Mouse (Mus musculus) urinary bladder, adult 2 months (tissue): ENCODE results near the gene Dscaml1. TPM values are rescaled to one million over a fixed set of nuclear protein-coding genes. Genes with fewer than 3 reads are reported as not detected.

Source experiments
- DNase-seq: peaks from one replicate; pipeline ENCODE4 v3.0.0; 2022; ENCODE audit warnings: low spot score
- polyA plus RNA-seq: library from polyadenylated mRNA; depleted of rRNA; stranded (reverse); fragments of >200 nt; gene quantifications from 2 replicates; pipeline ENCODE4 v1.2.3, GENCODE M21; 2012

Dscaml1 gene
- polyA plus RNA-seq, 1 experiment = 0.07 TPM

DNA sequence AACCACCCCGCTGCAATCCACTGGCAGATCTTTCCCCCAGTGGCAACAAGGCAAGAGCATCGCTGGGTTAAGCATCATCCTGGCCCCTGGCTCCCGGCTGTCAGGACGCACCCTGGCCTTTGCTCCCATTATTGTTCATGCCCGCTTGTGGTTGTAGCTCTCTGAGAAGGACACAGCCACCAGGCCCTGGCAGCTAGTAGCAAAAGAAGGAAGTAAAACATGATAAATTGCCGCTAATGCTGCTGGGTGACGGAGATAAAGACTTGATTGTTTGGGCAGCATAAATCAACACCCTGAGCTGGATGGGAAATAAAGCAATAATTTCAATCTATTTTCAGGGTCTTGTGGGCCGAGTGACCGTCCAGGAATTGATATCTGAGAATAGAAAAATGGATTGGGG is 81.1 kb downstream of the Dscaml1 start:
- DNase-seq = no peak

DNA sequence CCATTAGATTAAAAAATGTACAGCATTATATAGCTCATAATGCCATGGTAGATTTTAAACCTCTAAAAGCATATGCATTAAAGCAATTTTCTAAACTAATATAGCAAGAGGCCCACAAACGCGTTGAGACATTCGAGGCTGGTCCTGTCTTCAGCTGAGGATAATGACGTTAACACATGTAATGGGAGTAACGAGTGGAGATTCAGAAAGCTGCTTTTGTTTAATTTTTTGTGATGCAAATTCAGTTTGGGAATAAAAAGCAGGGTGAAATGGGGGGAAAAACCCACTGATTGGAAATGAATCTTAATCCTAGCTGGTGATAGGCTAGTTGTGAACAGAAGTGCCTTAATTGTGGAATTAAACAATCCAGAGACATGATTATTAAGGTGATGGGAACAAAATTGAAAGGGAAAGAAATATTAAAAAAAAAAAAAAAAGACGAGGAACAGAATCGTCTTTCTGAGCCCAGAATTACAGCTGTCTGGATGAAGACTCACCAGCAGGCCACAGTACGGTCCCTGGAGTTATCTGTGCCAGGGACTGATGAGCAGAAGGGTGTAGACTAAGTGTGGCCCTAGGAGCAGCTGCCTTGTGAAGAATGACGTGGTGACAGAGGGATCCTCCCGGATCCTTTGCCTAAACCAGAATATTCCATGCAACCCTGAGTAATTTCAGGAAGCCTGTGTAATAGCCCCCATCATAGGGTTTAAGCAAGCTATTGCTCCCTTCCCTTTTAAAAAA is 84.5 kb downstream of the Dscaml1 start:
- no peak for DNase-seq

DNA sequence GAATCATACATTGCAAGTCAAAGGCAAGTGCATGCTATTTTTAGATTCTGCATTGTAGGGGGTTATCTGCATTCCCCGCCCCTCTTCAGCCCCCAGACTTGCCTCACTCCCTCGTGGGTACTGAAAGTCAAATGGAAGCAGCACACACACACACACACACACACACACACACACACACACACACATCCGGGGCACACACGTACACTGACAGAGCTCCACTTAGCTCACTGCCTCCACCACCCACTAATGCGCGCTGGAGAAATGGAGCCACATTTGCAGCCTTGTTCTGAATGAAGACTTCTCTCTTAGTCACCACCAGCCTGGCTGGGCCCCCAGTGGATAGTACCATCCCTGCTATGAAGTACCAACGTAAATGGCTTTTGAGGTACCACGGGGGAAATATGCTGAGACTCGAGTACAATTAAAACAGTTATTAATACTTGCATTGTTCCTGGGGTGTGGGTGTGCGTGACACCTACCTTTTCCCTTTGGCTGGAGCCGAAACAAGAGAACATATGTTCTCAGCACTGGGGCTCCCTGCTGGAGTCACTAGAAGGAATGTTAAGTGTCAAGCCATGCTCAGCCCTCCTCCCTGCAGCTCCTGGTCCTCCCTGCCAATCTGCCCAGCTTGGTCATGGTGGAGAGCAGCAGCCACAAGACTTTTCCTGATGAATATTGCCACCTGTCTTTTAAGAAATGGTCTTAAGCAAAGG is 91.7 kb downstream of the Dscaml1 start:
- no peak for DNase-seq

DNA sequence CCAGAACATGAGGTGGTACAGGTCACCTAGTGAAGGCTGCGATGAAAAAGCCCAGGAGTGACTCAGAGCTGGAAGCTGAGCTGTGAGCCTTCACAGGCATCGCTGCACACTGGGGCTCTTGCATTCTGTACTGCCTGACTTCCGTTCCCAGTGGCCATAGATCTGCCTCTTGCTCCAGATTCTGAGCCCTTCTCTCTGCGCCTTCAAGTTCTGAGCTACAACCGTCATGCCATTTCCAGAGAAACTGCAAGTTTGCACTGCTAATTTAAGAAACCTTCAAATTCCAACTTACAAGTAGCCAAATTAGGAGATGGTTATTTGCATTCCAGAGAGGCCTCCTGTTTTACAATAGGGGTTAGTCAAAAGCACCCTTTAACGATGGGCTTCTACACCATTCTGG is 93.4 kb downstream of the Dscaml1 start:
- DNase-seq = no peak

DNA sequence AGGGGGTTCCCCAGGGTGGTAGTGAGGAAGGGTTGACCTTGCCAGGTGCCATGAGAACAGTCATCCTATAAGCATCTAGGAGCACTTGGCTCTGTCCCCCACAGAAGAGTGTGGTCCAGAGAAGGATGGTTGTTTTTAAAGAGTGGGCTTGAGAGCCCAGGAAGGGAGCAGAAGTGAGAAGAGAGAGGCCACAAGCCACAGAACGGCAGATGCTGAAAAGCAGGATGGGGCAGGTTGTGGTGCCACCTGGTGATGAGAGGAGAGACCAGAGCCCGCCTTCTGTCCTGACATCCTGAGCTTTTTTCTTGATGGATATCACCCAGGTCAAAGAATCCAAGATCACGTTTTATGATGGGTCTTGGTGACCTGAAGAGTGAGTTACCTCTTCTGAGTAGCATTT is 96.4 kb downstream of the Dscaml1 start:
- no peak for DNase-seq

DNA sequence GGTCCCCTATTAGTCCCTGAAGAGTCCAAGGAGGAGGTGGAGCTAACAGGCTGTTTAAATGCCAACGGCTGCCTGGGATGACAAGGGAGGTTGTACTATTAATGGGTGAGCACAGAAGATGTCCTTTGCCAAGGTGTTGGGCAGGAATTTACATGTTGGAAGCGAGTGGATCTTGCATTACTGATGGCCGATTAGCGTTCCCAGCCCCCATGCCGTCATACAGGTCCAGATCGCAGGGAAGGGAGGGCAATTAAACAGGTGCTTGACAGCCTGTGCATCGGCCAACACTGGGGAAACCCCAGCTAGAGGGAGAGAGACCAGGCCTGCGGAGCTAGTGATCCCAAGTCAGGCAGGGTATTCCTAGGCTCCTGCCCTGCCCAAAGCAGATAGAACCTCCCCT is 98.1 kb downstream of the Dscaml1 start:
- no peak for DNase-seq

DNA sequence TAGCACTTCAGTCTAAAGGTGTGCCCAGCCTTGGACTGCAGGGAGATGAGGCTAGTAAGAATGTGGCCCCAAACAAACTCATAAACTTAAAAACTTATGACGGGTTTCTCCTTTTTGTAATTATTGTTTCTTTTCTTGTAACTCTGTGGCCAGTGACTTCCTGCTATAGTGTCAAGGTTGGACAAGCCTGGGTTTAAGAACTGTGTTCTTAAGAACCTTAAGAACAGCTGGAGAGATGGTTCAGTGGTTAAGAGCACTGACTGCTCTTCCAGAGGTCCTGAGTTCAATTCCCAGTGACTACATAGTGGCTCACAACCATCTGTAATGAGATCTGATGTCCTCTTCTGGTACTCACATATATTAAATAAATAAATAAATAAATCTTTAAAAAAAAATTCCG is 106.8 kb downstream of the Dscaml1 start:
- DNase-seq = no peak

DNA sequence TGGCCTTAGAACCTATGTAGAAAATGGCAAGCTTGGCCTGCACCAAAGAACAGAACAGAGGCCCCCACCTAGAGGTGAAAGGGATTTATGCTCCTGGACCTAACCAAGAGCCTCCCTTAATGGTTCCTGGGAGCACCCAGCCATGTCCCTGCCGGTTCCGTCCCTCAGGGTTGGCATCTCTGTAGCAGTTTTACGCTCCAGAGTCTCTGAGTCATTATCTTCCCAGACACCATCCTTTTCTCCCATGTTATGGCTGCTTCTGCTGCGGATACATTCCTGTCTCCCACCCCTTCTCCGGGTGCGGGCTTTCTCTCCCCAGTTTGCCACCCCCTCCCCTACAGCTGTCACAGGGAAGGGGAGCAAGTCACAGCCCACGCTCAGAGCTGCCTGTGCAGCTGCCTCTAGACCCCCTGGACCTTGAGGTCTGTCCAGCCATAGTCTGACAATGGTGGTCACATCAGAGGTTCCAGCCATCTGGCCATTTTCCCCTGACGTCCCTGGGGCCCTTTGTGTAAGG is 108.1 kb downstream of the Dscaml1 start:
- no peak for DNase-seq

DNA sequence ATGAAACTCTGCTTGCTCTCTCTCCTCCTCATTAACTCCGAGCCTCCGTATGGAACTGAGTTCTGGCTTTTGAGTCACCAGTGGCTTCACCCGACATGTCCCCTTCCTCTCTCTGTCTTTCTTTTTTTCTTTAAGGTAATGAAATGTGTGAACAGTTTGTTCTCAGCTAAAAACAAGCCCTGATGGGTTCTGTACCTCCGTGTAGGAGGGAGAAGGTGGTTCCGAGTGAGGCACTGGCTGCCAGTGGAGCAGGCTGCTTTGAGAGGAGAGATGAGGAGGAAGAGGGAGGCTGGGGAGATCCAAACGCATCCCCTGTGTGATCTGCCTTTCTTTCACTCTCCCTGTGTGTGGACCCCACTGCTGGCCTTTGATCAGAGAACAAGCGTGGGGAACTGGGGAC is 111.2 kb downstream of the Dscaml1 start:
- no peak for DNase-seq

DNA sequence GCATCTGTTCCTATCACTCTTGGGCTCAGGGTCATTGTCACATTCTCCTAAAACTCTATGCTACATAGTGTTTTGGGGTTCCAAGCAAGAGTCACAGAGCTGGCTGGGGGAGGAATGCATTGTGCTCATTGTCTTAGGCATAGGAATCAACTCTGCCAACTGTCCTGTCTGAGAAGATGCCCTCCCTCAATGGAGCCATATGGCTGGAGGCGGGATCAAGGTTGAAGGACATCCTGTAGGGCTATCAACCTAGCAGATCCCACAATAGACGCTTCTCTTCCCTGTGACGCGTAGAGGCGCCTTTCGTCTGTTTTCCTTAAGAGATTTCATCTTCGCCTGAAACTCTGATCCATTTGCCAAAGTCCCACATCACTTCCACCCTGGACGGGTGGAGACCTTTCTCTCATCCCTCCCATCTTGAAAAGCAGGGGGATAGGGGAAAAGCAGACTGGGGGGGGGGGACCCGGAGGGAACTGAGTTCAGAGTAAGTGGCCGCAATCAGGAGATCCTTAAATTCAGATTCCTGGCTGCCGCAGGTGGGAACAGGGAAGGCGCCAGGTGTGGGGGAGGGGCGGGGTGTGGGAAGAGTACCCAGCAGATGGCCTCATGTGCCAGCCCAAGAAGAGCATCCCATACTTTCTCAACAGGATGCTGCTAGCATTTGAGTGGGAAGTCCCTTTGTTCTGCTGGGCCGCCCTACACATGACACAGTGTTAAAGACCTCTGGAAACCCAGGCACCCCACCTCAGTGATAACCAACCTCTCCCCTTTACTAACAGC is 113.0 kb downstream of the Dscaml1 start:
- DNase-seq = no peak

DNA sequence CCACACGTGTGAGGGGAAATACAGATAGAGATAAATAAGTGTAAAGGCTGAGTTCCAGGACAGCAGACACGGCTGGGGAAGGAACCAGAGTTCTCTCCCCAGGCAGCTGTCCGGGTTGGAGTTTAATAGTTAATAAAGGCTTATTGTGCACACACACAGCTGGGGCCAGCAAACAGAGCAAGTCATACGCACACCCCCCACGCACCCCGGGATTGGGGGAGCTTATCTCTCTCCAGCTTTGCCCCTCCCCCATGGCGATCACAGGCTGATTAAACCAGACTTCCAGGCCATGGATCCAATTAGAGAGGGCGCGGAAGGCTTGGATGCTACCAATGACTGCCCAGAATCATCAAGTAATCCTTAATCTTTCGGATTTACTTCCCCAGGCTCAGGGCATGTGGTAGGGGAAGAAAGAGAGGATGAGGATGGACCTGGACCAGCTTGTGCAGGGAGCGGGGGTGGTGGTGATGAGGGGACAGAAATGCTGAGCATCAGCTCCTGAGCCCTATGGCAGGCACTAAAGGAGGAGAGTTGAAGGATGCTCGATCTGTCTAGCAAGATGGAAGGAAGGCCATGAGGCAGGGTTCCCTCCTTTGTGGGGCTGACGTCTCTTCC is 119.7 kb downstream of the Dscaml1 start:
- no peak for DNase-seq

DNA sequence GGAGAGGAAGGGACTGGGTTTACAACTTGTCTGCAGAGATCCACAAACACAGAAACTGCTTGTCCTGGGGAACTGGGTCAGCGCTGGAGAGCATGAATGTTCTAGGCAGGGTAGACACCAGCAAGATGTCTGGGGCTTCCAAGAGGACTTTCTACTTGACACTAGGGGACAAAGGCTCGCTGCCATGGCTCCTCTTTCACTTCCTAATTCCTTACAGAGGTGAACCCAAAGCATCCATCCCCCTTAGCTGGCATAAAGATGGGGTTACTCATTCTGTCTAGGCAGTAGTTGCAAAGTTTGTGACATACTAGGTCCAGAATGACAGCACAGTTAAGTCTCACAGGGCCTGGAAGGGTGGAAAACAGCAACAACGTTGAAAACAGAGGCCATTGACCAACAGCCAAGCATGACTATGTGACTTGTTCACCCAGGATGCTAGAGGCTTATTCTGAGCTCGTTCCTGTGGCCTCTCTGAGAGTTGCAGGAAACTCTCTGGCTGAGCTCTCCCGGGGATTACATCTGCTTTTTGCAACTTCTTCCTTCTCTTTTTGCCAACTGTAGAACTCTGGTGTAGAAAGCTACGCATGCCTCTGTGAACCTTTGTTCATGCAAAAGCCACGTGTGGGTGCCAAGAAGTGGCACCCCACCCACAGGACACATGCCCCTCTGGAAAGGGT is 120.6 kb downstream of the Dscaml1 start:
- DNase-seq = no peak

DNA sequence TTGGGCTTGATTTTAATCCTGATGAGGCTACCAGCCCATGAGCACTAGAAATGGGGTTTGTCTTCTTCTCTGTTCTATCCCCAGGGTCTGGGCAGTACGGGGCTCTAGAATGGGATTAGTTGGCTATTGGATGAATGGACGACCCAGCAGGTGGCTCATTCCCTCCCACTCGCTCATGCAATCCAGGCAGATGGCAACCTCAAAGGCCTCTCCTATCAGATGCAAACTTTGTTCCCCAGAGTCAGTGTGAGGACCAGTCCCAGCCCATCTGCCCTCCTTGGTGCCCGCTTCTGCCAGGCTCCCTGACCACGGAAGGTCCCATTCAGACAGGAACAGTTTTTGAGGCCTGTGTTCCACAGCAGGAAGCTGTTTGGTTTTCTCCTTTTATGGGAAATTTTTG is 123.4 kb downstream of the Dscaml1 start:
- no peak for DNase-seq

DNA sequence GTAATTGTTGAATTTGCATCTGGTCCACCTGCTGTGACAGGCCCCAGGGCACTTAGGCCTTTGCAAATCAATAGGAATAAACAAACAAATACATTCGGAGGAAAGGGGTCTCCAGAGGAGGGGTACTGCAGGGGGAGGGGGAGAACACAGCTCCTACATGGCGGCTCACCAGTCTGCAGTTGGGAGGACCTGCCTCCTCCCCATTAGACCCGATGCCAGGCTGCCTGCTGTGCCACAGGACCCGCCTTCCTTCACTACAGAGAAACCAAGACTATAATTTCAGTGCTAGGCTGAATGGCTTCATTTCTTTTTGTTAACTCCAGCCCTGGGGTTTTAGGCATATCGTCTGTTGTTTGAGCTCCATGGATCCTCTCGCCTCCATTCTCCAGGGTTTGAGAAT is 123.8 kb downstream of the Dscaml1 start:
- DNase-seq = no peak

DNA sequence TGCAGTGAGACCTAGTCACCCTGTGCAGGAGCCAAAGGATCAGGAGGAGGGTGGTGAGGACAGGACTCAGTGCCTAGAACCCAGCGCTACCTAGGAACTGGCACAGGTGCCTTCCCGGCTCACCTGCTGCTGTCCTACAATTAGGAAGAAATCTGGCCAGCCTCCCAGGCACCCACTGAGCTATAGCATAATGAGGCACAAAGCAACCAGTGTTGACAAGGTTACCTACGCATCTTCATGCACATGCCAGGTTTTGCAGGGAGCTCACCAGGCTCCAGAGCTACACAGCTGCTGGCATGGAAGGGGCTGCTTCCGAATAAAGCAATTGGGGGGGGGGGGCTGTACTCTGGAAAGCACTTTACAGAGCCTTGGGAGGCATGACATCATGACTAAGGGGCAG is 124.2 kb downstream of the Dscaml1 start:
- DNase-seq = no peak

DNA sequence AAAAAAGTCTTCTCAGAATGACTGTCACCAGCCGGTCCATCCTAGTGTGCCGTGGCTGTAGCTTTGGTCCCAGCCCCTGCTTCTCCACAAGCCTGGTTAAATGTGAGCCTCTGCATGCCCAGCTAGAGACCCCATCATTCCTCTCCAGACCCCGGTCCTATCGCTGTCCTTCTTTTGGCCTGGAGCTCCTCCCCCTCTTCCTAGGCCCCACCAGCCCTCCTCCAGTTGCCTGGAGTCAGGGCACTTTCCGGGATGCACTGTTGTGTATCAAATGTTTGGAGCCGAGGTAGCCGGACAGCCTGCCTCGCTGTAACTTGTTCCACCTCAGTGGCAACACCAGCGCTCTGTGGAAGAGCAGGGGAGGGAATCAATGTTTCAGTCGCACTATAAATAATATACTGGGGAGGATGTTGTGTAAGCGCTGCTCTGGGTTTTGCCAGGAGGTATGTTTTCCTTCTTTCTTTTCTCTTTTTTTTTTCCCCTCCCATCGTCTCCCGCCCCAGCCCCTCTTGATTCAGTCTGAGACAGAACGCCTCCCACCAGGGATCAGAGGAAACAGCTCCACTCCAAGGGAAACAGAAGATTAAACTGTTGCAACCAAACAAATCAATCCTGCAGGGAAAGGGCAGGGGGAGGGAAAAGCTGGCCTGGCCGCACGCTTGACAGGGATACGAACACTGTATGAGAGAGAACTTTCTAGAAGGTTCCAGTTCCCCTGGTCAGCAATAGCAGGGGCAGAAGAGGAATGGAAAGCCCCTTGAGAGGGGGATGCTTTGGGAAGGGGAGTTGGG is 128.8 kb downstream of the Dscaml1 start:
- no peak for DNase-seq

DNA sequence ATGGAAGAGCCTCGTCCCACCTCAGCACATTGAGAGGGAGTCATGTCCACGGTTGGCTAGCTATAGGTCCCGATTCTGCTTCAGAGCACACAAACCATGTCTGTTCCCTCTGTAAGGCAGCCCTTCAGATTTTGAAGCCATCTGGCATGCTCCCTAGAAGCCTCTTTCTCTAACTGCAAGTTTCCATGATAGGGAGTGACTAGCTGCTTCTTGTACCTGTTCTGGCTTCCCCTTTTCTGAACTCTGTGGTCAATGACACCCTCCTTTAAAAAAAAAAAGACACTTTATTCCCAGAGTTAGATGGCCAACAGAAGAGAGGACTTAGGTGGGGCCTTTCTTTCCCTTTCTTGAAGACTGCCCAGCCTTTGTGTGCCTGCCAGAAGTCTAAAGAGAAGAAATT is 130.5 kb downstream of the Dscaml1 start:
- no peak for DNase-seq

DNA sequence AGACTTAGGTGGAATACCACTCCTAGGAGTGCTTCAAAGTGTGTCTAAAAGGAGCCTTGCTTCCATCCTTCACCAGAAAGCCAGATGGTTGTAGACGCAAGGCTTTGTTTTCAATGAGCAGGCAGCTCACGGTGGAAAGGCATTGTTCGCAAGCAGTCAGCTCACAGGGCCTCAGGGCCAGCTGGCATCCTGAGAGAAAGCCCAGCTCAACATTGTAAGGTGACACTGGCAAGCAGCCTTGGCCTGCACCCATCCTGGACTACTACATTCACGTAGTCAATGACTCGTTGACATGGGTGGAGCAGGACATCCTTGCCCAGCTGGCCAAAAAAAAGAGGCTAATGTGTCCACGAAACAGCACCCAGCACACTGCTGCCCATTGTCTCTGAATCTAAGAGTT is 134.6 kb downstream of the Dscaml1 start:
- DNase-seq = no peak

DNA sequence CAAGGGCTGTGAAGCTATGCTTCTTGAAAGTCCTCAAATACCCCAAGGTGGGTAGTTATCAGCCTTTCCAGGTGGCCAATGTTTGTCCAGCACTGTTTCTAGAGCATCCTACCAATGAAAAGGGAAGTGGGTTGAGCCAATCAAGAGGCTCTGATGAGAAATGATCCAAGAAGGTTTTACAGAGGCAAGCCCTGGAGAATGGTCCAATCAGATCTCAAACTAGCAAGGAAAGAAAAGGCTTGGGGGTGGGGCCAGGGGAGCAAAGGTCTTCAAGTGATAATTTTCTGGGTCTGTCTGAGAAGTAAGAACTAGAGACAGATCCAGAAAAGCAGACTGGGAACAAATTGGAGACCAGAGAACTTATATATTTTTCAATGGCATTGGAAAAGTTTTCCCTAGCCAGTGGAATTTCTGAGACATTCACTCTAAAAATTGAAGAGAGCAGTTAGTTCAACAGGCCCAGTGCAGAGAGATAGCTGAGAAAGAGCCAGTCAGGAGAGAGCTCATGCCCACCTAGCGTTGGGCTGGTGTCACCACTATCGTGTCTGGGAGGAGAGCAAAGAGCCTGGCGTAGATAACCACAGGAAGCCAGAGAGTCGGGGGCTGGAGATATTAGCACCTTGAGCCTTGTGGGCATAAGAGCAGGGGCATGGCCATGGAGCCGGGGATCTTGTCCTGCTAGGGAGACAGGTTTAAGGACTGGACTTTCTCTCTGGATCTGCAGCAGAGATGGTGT is 140.6 kb downstream of the Dscaml1 start:
- DNase-seq = no peak

DNA sequence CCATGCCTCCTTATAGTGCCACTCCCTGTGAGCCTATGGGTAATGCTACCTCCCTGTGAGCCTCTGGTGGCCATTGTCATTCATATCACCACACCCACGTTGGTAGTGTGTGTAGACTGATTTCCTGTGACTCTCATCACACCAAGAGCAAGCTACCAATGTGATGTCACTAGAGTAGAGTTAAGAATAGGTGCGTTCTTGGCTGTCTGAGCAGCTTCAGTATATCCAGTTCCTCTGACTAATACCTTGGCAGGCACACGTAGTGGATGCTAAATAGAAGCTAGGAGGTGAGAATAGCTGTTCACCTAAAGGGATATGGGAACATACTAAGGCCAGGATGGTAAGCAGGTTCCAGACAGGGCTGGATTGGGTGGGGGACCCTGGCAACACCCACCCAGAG is 143.3 kb downstream of the Dscaml1 start:
- DNase-seq = no peak
